Mouse (Mus musculus): ENCODE measurements at regions not wholly inside any gene's neighbourhood (a gene's known extent, or its start where the extent isn't known, plus 50 kb on each side); places are given as distances from the start of the nearest gene placed in this dataset.

DNA sequence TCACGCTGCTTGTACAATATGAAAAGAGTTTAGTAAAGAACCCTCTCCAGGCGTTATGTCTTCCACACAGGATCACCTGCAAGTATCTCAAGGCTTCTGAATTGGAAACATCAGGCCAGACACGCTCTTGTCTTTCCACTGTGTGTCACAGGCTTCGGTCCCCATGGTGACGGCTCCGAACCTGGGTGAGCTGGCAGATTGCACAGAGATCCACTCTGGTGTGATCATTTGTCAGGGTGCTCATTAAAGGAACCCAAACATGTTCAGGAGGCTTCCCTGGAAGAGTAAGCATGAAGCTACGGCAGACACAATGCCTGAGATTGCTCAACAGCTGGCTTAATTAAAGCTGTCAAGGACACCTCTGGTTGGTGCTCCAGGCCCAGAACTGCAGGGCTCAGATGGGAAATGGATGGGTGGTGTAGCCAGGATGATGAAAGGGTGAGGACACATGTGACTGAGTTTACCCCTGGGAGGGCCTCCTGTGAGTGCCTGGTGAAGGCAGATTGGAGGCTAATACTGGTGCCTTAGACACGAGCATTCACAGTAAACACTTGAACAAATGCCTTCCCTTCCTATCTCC lies 63.3 kb upstream of the Map1b start:
- TF ChIP-seq CTCF (IDR thresholded peaks at IDR 0.05; ENCODE audit: borderline replicate concordance, control insufficient read depth, extremely low read depth, insufficient read depth, low read length, poor library complexity) (no peak), POLR2A (IDR thresholded peaks at IDR 0.05; ENCODE audit: control insufficient read depth, extremely low read depth, insufficient read depth, low read length, poor library complexity) (no peak)

Data from thymus, adult 2 months (tissue).